Mouse (Mus musculus) left cerebral cortex, postnatal 36 days (tissue): ENCODE results near the gene Nucb2. TPM values are rescaled to one million over a fixed set of nuclear protein-coding genes. Genes with fewer than 3 reads are reported as not detected.
A peak's percentile ranks its signal among the peaks of the same experiment; 100 is the strongest.

ENCODE experiments used
- DNase-seq, 2 experiments: peaks; one replicate each; pipeline ENCODE4 v3.0.0; 2021 to 2022; ENCODE audit warnings: low spot score in 2 of 2, mixed read lengths in 1 of 2
- intact Hi-C: fragments of 180-260 bp; cut with DNase I; formaldehyde crosslinking; loops from one replicate; pipeline ENCODE4 v1.15.1; 2025
- total RNA-seq, 2 experiments: library from RNA; stranded (reverse); gene quantifications; 2 replicates each; pipeline ENCODE4 v1.2.3; 2021

Gene Nucb2
- 10 to 100 TPM; 23.0 to 23.5 TPM for total RNA-seq

DNA sequence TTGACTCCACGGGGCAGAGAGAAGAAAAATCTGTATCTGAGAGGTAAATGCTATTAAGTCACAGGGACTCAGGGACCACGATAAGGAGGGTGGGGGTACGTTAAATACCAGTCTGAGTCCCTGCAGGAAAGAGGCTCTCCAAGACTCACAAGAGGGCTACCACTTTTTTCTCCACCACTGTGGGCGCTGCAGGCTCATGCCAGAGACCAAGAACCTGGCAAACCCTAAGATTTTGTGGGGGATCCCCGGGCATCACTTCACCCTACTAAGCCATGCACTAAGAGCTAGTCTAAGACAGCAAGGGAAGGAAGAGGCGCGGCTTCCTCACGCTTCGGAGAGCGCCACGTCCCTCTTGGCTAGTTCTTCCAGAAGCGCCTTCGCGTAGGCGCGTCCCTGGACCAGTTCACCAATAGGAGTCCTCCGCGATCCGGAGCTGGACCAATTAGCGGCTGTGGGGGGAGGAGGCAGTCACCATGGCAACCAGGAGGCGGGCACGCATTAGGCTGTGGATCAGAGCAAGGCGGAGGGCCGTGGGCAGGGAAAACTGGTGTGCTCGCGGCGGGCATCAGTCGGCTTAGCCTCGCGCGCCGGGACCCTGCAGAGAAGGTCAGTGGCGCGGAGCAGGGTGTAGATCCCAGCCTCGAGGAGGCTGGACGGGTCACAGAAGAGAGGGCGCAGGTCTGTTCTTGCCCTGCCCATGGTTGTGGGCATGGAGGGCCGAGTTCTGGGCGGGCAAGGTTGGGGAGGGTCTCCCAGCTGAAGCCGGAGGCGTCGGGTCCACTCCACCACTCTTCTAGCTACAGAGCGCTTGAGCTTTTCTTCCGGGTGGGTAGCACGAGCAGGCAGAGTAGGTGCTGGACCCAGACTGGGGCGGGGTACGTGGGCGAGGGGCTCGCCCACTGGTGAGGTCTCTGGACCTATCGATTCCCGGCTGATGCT is at the start of gene Nucb2:
TSS of gene Nucb2 (plus strand) at position 491 of the 939 bp plus-strand sequence.
- intact Hi-C loops, result loop anchor here (5.0 kb wide), 1 partner anchor 42 kb away; no protein-coding TSS in a partner anchor
- DNase-seq, result peak; percentile 98 to 99

DNA sequence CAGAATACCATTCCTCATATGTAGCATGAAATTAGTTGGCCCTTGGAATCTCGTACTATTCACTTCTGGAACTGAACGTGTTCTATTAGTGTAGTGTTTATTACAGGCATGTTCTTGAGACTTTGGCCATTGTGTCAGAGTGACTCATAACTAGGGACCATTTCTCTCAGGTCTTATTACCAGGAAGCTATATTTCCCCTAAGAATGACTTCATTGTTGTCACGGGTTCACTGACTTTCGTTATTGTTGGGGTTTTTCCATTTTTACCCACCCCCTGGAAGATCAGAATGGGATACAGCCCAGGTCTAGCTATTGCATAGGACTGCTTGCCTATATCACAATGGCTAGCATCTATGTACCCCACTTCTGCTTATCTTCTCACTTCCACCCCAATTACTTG is 47.2 kb upstream of the Nucb2 start:
- intact Hi-C loops, result no loop called here
- no peak for DNase-seq

DNA sequence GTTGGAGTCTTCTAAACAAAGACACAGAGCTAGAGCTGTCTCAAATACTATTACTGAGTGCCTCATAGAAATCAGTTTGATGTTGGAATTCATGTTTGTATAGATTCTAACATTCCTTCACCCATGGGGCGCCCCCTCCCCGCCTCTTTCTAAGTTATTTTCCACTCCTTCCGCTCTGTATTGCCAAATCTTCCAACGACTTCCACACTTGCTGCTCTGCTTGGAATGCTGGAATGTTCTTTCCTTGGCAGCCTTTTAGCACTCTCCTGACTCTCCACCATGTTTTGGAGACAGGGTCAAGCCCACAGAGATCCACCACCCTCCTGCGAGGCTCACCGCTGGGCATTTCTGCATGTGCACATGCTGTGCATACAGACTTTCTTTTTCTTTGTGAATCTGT is 46.8 kb upstream of the Nucb2 start:
- intact Hi-C loops, result no loop called here
- DNase-seq, result no peak

DNA sequence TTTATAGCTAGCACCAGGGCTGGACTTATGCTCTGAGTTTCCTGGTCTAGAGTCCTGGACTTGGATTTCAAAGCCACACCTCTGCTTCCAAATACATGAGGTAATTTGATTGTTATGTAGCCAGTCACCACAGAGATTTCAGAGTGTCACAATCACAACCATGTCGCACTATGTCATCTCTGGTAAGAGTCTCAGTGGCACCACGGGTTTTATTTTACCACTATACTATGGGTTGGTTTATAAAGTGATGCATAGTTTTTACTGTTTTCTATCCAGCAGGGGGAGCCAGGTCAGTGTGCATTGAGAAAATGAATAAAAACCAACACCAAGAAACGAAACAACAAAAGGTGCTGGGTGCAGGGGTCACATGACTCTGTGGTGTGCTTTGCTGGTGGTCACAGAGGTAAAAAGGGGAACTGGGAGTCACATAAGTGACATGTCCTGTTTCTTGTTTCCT is 45.2 kb upstream of the Nucb2 start:
- intact Hi-C loops, result no loop called here
- no peak for DNase-seq

DNA sequence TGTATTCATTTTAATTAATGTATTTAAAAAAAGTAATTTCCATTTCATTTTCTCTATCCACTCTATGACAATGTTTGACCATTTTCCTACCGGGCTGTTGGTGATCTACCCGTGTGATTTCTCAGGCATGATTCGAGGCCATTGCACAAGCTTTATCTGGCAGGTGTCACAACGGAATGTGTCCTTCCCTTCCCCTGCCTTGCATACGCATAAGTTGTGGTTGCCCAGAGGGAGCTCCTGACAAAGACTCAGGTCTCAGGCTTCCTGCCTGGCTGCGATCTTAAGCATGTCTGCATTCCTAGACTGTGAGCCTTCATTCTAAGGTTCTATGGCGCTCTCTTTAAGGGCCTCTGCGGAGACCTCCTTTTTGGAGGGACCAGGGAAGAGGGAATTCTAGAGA is 42.1 kb upstream of the Nucb2 start:
- intact Hi-C loops, result loop anchor here (5.0 kb wide), 1 partner anchor 40 kb away; the partner anchor contains the start of gene Nucb2
- DNase-seq, result no peak

DNA sequence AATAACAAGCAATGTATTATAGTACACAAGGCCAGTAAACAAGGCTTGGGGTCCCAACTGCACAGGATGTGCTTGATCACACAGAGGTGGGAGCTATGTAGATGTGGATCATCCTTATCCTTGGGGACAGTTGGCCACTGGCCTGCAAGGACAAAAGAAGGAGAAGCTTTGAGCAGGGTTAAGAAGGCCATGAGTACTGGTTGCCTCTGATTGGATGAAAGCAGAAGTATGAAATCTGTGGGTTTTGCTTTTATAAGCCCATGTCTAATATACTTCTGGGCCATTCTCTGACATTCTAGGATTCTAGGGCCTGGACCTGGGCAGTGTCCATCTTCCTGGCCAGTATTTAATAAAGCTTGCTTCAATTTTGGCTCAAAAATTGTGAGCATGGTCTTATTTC is 28.3 kb upstream of the Nucb2 start:
- intact Hi-C loops, result no loop called here
- no peak for DNase-seq

DNA sequence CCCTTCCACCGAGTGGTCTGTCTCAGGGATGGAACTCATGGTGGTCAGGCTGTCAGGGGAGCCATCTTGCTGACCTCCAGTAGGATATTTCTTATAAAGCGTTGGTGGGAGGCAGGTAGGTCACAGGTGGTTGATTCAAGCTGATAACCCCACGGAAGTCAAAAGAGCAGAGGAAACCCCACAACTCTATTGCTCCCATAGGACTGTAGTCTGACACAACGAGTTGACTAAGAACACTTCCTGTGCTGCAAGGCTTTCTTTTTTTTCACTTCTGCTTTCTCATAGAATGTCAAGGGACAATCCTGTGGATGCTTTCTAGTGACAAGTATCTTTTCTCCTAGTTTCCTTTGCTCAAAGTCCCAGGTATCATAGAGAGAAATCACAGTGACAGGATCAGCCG is 27.9 kb upstream of the Nucb2 start:
- intact Hi-C loops, result no loop called here
- no peak for DNase-seq

DNA sequence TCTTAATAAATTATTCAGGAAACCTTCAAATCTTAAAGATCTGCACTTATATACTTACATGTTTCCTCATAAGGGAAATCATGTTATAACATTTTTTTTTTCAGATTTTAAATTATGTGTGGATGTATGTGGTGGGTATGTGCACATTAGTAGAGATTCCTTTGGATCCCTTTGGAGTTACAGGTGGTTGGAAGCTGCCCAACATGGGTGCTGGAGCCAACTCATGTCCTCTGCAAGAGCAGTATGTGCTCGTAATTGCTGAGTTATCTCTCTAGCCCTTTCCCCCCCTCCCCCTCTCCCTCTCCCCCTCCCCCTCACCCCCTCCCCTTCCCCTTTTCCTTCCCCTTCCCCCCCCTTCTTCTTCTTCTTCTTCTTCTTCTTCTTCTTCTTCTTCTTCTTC is 21.1 kb upstream of the Nucb2 start:
- DNase-seq, result no peak

DNA sequence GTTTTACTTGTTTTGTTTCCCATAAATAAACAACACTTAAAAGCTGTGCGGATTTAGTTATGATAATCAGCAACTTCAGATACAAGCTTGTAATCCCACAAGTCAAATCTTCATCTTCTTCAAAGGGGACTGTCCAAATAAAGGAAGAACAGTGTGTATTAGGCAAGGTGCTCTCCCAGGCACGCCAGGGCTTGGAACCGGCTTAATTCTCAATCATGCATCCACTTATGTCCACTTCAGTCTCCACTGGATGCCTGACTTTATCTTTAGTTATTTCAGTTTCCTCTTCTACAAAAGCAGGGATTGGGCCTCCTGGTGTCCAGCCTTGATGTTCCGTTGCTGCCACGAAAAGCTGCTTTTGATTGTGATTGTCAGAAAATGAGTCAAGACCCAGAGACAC is 20.4 kb upstream of the Nucb2 start:
- intact Hi-C loops, result no loop called here
- no peak for DNase-seq

More for the DNA sequence above, 21.1 kb upstream of the Nucb2 start:
- intact Hi-C loops, result no loop called here

DNA sequence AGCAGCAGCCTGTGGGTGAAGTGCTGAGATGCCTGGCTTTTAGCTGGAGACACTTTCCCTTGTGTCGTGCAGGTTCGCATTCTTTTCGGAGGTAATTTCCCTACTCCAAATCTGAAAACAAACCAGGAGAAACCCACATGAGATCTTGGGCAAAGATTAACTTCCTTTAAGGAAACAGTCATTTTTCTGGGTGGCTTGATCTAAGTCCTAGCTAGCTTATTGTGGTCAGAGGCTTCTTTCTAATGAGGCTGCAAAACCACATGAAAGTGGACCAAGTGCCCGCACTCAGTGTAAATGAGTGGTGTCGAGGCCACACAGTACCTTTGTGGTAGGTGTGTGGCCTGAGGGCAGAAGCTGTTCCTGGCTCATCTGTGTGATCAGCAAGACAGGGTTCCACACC is 20.0 kb upstream of the Nucb2 start:
- intact Hi-C loops, result no loop called here

DNA sequence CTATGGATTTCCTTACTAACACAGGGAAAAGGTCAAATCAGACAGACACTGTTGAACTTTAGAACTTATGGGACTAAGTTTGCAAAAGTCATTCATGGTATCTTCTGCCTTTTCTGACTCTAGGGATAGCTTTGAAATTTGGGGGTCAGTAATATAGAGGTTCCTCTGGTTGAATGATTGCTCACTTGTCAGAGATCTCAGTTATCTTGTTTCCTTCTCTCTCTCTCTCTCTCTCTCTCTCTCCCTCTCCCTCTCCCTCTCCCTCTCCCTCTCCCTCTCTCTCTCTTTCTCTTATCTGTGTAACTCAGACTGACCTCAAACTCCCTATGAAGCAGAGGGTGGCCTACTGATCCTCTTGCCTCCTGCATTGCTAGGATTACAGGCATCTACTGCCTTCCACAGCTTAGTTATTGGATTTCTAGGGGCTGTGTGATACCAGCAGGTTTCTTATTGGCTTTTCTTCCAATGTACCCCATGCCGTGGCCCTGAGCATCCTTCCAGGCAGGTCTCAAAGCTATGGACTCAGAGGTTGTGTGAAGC is 19.0 kb upstream of the Nucb2 start:
- intact Hi-C loops, result no loop called here
- DNase-seq, result no peak

More for the DNA sequence above, 20.0 kb upstream of the Nucb2 start:
- no peak for DNase-seq

DNA sequence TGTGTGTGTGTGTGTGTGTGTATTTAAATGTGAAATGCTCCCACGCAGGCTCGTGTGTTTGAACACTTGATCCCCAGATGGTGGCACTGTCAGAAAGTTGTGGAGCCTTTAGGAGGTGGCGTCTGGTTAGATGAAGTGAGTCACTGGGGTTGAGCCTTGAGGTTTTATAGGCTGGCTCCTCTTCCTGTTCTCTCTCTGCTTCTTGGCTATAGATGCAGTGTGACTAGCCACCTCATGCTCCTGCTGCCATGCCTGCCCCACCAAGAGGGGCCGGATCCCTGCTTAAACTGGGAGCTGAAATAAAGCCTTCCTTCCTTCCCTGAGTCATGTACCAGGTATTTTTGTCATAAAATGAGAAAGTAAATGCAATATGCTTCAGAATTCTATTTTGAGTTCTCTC is 13.1 kb upstream of the Nucb2 start:
- DNase-seq, result no peak
- intact Hi-C loops, result no loop called here

DNA sequence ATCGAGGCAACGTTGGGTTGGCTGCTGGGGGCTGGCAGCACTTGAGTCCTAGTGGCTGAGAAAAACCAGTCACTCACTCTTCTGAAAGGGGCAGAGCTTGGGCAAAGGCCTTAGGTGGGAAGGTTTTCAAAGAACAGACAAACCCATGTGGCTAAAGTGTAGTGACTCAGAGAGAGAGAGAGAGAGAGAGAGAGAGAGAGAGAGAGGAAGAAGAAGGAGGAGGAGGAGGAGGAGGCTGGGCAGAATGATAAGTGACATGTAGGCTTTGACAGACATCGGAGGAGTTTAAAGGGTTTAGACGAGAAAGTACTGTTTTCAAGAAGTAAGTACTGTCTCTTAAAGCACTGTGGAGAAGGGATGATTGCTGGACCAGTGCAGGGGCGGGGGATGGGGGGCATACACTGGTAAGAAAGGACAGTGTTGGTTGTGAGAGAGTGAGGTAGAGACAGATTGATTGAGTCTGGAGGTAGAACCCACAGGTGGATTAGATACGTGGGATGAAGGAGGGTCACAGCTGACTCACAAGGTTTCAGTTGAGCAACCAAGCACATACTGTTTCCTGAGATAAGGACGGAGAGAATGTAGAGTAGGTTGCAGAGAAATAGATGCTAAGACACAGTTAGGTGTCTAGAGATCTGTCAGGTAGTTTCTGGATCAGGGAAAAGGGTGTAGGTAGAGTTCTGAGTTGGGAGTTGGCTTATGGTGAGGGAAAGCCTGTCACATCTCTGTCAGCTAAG is 10.7 kb upstream of the Nucb2 start:
- intact Hi-C loops, result no loop called here
- DNase-seq, result no peak

DNA sequence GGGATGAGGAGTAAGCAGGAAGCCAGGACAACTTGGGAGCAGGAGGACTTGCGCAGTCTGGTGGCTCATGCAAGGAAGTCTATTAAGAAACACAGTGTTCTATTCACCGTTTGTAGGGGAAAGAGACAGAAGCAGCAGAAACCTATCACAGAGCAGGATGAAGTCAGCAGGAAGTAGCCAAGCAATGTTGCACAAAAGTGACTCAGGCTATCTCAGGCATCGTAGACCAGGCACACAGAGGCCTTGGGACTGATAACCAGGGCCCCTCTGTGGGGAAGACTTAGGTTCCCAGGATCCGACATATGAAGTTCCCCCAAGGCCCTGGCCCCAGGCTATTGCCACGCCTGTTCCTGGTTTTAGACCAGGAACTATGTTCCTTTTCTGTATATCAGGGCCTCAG is 9.6 kb upstream of the Nucb2 start:
- no peak for DNase-seq
- intact Hi-C loops, result no loop called here

DNA sequence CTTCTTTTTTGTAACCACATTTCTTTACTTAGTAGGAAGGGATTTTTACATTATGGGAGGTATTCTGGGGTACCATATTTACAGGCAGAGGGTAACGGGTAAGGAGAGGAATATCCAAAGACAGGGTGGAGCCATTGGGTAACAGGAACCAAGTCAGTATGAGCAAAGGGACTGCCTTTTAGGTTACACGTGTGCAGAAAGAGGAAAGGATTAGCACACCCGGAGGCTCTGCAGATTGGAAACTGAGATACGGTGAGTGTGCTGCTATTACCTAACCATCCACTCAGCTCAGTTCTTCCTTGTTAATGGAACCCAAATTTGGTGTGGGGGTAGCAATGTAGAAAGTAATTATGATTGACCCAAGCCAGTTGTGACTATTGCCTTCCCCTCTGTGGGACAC is 7.4 kb upstream of the Nucb2 start:
- no peak for DNase-seq
- intact Hi-C loops, result no loop called here

DNA sequence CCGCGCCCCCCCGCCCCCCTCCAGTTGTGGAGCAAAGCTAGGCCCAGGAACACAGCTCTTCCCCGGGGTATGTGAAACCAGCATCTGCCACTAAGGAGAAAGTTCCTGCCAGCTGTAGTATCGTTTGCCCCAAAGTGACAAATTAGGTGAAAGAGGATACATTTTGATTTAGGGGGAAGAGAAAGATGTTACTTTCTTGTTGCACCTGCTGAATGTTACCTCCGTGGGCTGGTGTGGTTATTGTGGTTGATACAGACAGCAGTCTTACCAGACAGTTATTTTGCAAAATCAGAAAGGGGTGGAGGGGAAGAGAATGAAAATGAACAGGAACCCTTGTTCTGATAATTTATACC is 625 bp downstream of the Nucb2 start:
- intact Hi-C loops, result loop anchor here (5.0 kb wide), 1 partner anchor 42 kb away; no protein-coding TSS in a partner anchor
- DNase-seq, result no peak

DNA sequence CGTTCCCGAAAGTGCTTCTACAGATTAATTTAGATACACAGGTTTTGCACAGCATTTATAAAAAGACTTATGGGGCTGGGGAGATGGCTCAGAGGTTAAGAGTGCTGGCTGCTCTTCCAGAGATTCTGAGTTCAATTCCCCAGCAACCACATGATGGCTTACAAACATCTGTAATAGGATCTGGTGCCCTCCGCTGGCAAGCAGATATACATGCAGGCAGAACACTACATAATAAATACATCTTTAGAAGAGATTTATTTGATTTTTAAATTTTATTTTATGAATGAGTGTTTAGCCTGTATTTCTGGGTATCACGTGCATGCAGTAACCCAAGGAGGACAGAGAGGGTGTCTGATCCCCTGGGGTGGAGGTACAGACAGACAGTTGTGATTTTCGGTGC is 9.9 kb downstream of the Nucb2 start:
- DNase-seq, result no peak
- intact Hi-C loops, result no loop called here

DNA sequence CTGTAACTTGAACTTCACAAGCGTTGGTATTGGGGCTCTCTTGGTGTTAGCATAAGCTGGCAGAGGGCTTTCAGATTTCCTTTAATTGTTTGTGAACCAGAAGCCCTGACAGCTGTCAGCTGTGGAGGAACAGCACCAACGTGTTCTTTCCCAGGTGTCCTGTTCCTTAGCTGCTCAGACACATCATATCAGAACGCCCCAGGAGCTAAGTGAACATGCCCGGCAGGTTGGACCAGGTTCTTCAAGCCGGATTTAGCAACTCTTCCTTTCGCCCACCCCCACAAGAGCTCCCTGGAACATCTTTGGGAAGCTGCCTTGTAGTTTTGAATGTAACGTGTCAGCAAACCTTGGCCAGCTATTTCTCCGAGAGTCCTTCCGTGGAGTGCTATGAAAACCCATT is 10.4 kb downstream of the Nucb2 start:
- no peak for DNase-seq
- intact Hi-C loops, result no loop called here

DNA sequence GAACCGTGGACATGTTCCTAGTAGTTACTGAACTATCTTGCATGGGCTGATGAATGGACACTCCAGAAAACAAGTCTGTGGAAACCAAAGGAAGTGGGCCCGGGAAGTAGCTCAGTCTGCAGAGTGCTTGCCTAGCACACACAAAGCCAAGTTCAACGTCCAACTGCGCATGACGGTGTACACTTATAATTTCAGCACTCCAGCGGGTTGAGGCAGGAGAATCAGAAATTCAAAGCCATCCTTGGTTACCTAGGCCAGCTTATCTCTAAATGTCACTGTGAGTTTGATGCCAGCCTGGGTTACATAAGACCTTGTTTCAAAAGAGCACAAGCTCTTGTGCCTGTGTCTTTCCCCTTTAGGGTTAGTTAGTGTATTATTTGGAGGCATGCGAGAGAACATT is 10.9 kb downstream of the Nucb2 start:
- intact Hi-C loops, result no loop called here
- DNase-seq, result no peak

DNA sequence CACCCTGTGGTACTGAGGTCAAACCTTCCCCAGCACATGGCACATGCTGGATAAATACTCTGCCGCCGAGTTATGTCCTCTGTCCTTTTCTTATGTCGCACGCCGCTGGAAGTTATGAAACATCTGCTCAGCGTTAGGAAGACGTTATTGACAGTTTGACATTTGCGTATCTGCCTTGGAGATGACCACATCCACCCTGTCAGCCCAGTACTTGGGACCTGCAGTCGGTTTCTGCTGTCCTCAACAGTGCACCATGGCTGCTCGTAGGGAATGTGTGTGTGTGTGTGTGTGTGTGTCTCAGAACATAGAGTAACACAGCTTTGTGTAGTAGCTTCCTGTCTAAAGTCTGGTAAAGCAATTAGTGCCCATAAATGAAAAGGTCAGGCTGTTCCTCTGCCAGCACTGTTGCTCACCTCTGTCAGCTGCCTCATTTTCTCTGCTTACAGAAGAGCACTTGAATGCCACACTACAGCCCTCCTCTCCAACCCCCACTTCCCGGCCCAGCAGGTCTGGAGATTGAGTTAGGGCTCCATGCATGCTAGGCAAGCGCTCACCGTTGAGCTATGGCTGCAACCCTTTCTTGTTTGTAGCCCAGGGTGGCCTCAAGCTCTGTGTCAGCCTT is 11.5 kb downstream of the Nucb2 start:
- intact Hi-C loops, result no loop called here
- no peak for DNase-seq
